Mouse (Mus musculus) cortical plate, adult 2 months (tissue): ENCODE data around the gene Il4ra.

Experiments used
- CTCF ChIP-seq: fragments of 200-500 bp; IDR thresholded peaks from 2 replicates; pipeline ENCODE4 v1.5.1; 2011; ENCODE audit warnings: mild to moderate bottlenecking, control low read depth, low read length; ENCODE audit not compliant: insufficient read depth; ENCODE audit errors: extremely low read depth
- POLR2A ChIP-seq: fragments of 200-500 bp; IDR thresholded peaks from 2 replicates; pipeline ENCODE4 v1.6.1; 2011; ENCODE audit warnings: mild to moderate bottlenecking, low read length, control low read depth; ENCODE audit not compliant: insufficient read depth; ENCODE audit errors: extremely low read depth

DNA sequence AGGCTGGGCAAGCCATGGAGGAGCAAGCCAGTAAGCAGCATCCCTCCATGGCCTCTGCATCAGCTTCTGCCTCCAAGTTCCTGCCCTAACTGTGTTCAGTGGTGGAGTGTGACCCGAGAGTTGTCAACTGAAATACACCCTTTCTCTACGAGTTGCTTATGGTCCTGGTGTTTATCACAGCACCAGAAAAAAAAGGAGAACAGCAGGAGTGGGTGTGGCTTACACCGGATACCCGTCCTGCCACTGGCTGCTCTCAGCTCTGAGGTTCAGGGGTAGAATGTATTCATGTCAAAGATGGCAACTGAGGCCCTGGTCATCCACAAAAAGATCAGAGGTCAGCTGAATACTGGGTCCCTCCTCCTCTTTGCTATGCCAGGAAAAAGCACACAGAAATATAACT is 68.2 kb downstream of the Il4ra start:
- TF ChIP-seq POLR2A (no peak), CTCF (no peak)
